Mouse (Mus musculus) limb, embryonic 14.5 days (tissue): ENCODE measurements around the gene Chrng. TPM values are rescaled to one million over a fixed set of nuclear protein-coding genes. Genes with fewer than 3 reads are reported as not detected.
A peak's percentile ranks its signal among the peaks of the same experiment; 100 is the strongest.

Experiments
- ATAC-seq: fragments of 200-750 bp; cut with Nextera tagmentation; 2 replicates; pipeline ENCODE4 v1.8.0; 2017; ENCODE audit warnings: low read depth, moderate number of reproducible peaks, moderate TSS enrichment; ENCODE audit not compliant: low FRiP score
- DNase-seq: peaks from one replicate; pipeline ENCODE4 v3.0.0-alpha.2; 2015; ENCODE audit warnings: low spot score
- H3K27ac ChIP-seq: fragments of 300-500 bp; sonication (generic); replicated peaks from 2 replicates; pipeline ENCODE4 v1.5.1; 2014; ENCODE audit warnings: low read depth, mild to moderate bottlenecking, low read length, moderate library complexity, mixed read lengths
- H3K27me3 ChIP-seq: fragments of 300-500 bp; sonication (generic); 2 replicates; pipeline ENCODE4 v1.6.1; 2014; ENCODE audit warnings: low read length, mixed read lengths; ENCODE audit not compliant: control insufficient read depth, insufficient read depth
- H3K36me3 ChIP-seq: fragments of 300-500 bp; sonication (generic); 2 replicates; pipeline ENCODE4 v1.6.1; 2014; ENCODE audit warnings: mild to moderate bottlenecking, low read length, moderate library complexity, mixed read lengths; ENCODE audit not compliant: control insufficient read depth, insufficient read depth
- H3K4me1 ChIP-seq: fragments of 300-500 bp; sonication (generic); 2 replicates; pipeline ENCODE4 v1.6.1; 2014; ENCODE audit warnings: antibody characterized with exemption, low read length, mixed read lengths; ENCODE audit not compliant: control insufficient read depth, insufficient read depth
- H3K4me2 ChIP-seq: fragments of 300-500 bp; sonication (generic); replicated peaks from 2 replicates; pipeline ENCODE4 v1.6.1; 2014; ENCODE audit warnings: low read depth, mild to moderate bottlenecking, low read length, moderate library complexity; ENCODE audit not compliant: severe bottlenecking
- H3K4me3 ChIP-seq: fragments of 300-500 bp; sonication (generic); replicated peaks from 2 replicates; pipeline ENCODE4 v1.5.1; 2014; ENCODE audit warnings: low read length
- H3K9ac ChIP-seq: fragments of 300-500 bp; sonication (generic); 2 replicates; pipeline ENCODE4 v1.6.1; 2014; ENCODE audit warnings: mild to moderate bottlenecking, low read depth, low read length, moderate library complexity; ENCODE audit not compliant: severe bottlenecking
- H3K9me3 ChIP-seq: fragments of 300-500 bp; sonication (generic); 2 replicates; pipeline ENCODE4 v1.6.1; 2016; ENCODE audit warnings: low read length; ENCODE audit not compliant: control insufficient read depth
- POLR2A ChIP-seq: fragments of 200-500 bp; IDR thresholded peaks from 2 replicates; pipeline ENCODE4 v1.8.0; 2012; ENCODE audit warnings: inconsistent platforms, mild to moderate bottlenecking, moderate library complexity, borderline replicate concordance; ENCODE audit not compliant: insufficient read depth, insufficient read length; ENCODE audit errors: extremely low read depth
- WGBS: fragments of 180-500 bp; shearing (Covaris S2); extraction: QIAGEN DNeasy Blood & Tissue Kit; methylation state at CpG from one replicate; pipeline ENCODE4 v1.1.7; 2014; 5-methylcytosine and 5-hydroxymethylcytosine counted together
- polyA plus RNA-seq, 2 experiments: library from polyadenylated mRNA; depleted of rRNA in 1 of 2; stranded (reverse) in 1 of 2; unstranded in 1 of 2; fragments of >200 nt; fragmentation: Nextera tagmentation in 1 of 2; extraction: Ambion mirVana in 1 of 2; gene quantifications; 2 replicates each; pipeline versions ENCODE4 v1.2.1 to v1.2.3; 2012 to 2014

The Chrng gene
- polyA plus RNA-seq, 2 experiments, result 29.3 to 44.7 TPM

GRCm38 (mm10) chr1:87198119-87199065 is 6.1 kb upstream of the Chrng start:
- ATAC-seq (0 out of 2 replicates have a peak, but pooled peaks have one; percentile 17), DNase-seq (no peak)
- Histone ChIP-seq H3K36me3 (no peaks in the 10 kb centered on the region), H3K4me3 (no peak overlapping the region), H3K4me1 (no peaks in the 10 kb centered on the region), H3K4me2 (no peak overlapping the region), H3K27me3 (no peaks in the 10 kb centered on the region), H3K27ac (no peak overlapping the region), H3K9ac (no peak overlapping the region), H3K9me3 (no peaks in the 10 kb centered on the region)
- WGBS, result 71% methylated on average over 12 of the region's 12 CpGs
- TF ChIP-seq POLR2A, result no peak

GRCm38 (mm10) chr1:87200811-87201210 is 3.6 kb upstream of the Chrng start:
- Histone ChIP-seq H3K4me3 (no peak overlapping the region), H3K4me1 (no peaks in the 10 kb centered on the region), H3K9ac (no peak overlapping the region), H3K9me3 (no peaks in the 10 kb centered on the region), H3K27ac (no peak overlapping the region), H3K36me3 (no peaks in the 10 kb centered on the region), H3K4me2 (no peak overlapping the region), H3K27me3 (no peaks in the 10 kb centered on the region)
- no peak for TF ChIP-seq POLR2A
- 45% methylated on average over 2 of the region's 2 CpGs for WGBS
- no peak for DNase-seq
- ATAC-seq, result no peak

- Histone ChIP-seq H3K4me3 (no peak overlapping the region), H3K4me1 (no peaks in the 10 kb centered on the region), H3K9me3 (no peaks in the 10 kb centered on the region), H3K36me3 (no peaks in the 10 kb centered on the region), H3K27me3 (no peaks in the 10 kb centered on the region), H3K27ac (no peak overlapping the region), H3K9ac (no peak overlapping the region), H3K4me2 (no peak overlapping the region)
- WGBS, result 55% methylated on average over 1 of the region's 1 CpGs
- no peak for ATAC-seq
- no peak for DNase-seq
- TF ChIP-seq POLR2A, result no peak
These were observed 2.6 kb upstream of the Chrng start for GRCm38 (mm10) chr1:87201848-87202247.

GRCm38 (mm10) chr1:87203779-87204178 is 678 bp upstream of the Chrng start:
- no peaks in the 10 kb centered on the region; the same call in 1 of the 2 replicates for H3K27me3 ChIP-seq
- WGBS, result 75% methylated on average over 5 of the region's 5 CpGs
- H3K36me3 ChIP-seq, result no peaks in the 10 kb centered on the region
- ATAC-seq, result no peak
- no peaks in the 10 kb centered on the region for H3K4me1 ChIP-seq
- no peak overlapping the region for H3K4me2 ChIP-seq
- no peak for DNase-seq
- H3K9me3 ChIP-seq, result no peaks in the 10 kb centered on the region
- no peak overlapping the region for H3K4me3 ChIP-seq
- no peak overlapping the region for H3K9ac ChIP-seq
- H3K27ac ChIP-seq, result no peak overlapping the region
- TF ChIP-seq POLR2A, result no peak

GRCm38 (mm10) chr1:87205038-87205437 is 581 bp downstream of the Chrng start:
- no peak for TF ChIP-seq POLR2A
- H3K4me1 ChIP-seq, result no peaks in the 10 kb centered on the region
- no peaks in the 10 kb centered on the region for H3K9me3 ChIP-seq
- no peak overlapping the region for H3K9ac ChIP-seq
- WGBS, result 36% methylated on average over 6 of the region's 6 CpGs
- no peaks in the 10 kb centered on the region for H3K36me3 ChIP-seq
- no peaks in the 10 kb centered on the region; the same call in 1 of the 2 replicates for H3K27me3 ChIP-seq
- H3K27ac ChIP-seq, result no peak overlapping the region
- DNase-seq, result no peak
- peak; percentile 33 for ATAC-seq
- no peak overlapping the region for H3K4me2 ChIP-seq
- no peak overlapping the region for H3K4me3 ChIP-seq
